Mouse (Mus musculus): ENCODE results near the gene Ripor2. TPM values are rescaled to one million over a fixed set of nuclear protein-coding genes. Genes with fewer than 3 reads are reported as not detected.

Ripor2 gene
- polyA plus RNA-seq, 1 experiment: 34.3 TPM

DNA sequence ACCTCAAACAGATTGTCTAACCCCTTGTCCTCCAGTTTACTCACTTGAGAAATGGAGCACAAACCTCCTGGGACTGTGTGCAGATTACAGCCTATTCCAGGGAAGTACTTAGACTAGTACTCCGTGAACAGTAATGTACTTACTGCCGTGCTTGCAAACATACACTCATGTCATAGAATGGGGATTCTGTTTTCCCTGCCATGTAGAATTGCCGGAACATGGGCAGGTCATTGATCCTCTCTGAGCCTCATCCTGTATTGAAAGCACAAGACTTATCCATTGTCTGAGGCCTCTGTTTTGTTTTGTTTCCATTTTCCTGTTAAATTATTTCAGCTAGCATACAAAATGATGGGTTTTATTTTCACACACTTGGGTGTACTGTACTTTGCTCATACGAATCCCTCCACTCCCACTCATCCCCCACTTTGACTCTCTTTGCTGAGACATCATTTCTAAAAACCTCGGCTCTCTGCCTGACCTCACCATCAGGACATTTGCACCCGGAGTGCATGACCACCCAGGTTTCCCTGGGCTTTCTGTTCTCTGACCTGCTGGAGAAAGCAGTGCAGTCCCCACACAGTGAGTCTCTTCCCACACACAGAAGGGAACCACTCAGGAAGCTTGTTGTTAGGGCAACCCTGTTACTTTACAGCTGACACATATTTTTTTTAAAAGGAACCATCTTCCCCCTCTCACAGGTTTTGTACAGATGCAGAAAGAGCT lies 35.2 kb downstream of the Ripor2 start:
- WGBS: 45% methylated on average over 6 of the region's 6 CpGs
- H3K4me1 ChIP-seq (replicated peaks; ENCODE audit: control insufficient read depth, insufficient read depth, low read length): peaks cover 51% of the 10 kb centered on the region
- DNase-seq: no peak
- no peaks in the 10 kb centered on the region for H3K27me3 ChIP-seq (ENCODE audit: control insufficient read depth, insufficient read depth, low read length)
- no peaks in the 10 kb centered on the region for H3K36me3 ChIP-seq (ENCODE audit: control insufficient read depth, insufficient read depth, low read length)
- no peak for TF ChIP-seq CTCF (IDR thresholded peaks at IDR 0.05; ENCODE audit: borderline replicate concordance, control insufficient read depth, extremely low read depth, insufficient read depth, low read length, poor library complexity)
- no peak for TF ChIP-seq POLR2A (IDR thresholded peaks at IDR 0.05; ENCODE audit: control insufficient read depth, extremely low read depth, insufficient read depth, low read length, poor library complexity)
- peak overlapping the region; percentile 16 for H3K4me3 ChIP-seq (ENCODE audit: control insufficient read depth, insufficient read depth, low read length)
- peak overlapping the region; percentile 96 for H3K27ac ChIP-seq (ENCODE audit: control insufficient read depth, insufficient read depth, low read length)

GRCm38 (mm10) chr13:24617799-24618130 lies 35.8 kb downstream of the Ripor2 start:
- H3K36me3 ChIP-seq (ENCODE audit: control insufficient read depth, insufficient read depth, low read length): no peaks in the 10 kb centered on the region
- H3K27ac ChIP-seq (ENCODE audit: control insufficient read depth, insufficient read depth, low read length): peak overlapping the region; percentile 96
- no peak for TF ChIP-seq POLR2A (IDR thresholded peaks at IDR 0.05; ENCODE audit: control insufficient read depth, extremely low read depth, insufficient read depth, low read length, poor library complexity)
- TF ChIP-seq CTCF (IDR thresholded peaks at IDR 0.05; ENCODE audit: borderline replicate concordance, control insufficient read depth, extremely low read depth, insufficient read depth, low read length, poor library complexity): no peak
- H3K27me3 ChIP-seq (ENCODE audit: control insufficient read depth, insufficient read depth, low read length): no peaks in the 10 kb centered on the region
- no peak overlapping the region for H3K4me3 ChIP-seq (ENCODE audit: control insufficient read depth, insufficient read depth, low read length)
- peaks cover 48% of the 10 kb centered on the region for H3K4me1 ChIP-seq (replicated peaks; ENCODE audit: control insufficient read depth, insufficient read depth, low read length)
- DNase-seq: no peak
- 0% methylated on average over 2 of the region's 2 CpGs for WGBS

- Histone ChIP-seq H3K27ac (ENCODE audit: control insufficient read depth, insufficient read depth, low read length) (no peak overlapping the region), H3K36me3 (ENCODE audit: control insufficient read depth, insufficient read depth, low read length) (no peaks in the 10 kb centered on the region), H3K4me1 (replicated peaks; ENCODE audit: control insufficient read depth, insufficient read depth, low read length) (peaks cover 36% of the 10 kb centered on the region), H3K27me3 (ENCODE audit: control insufficient read depth, insufficient read depth, low read length) (no peaks in the 10 kb centered on the region), H3K4me3 (ENCODE audit: control insufficient read depth, insufficient read depth, low read length) (no peak overlapping the region)
- 94% methylated on average over 1 of the region's 1 CpGs for WGBS
- DNase-seq: no peak
- TF ChIP-seq POLR2A (IDR thresholded peaks at IDR 0.05; ENCODE audit: control insufficient read depth, extremely low read depth, insufficient read depth, low read length, poor library complexity) (no peak), CTCF (IDR thresholded peaks at IDR 0.05; ENCODE audit: borderline replicate concordance, control insufficient read depth, extremely low read depth, insufficient read depth, low read length, poor library complexity) (no peak)
These were observed 37.7 kb downstream of the Ripor2 start for GRCm38 (mm10) chr13:24619711-24620110.

- Histone ChIP-seq H3K27ac (ENCODE audit: control insufficient read depth, insufficient read depth, low read length) (no peak overlapping the region), H3K27me3 (ENCODE audit: control insufficient read depth, insufficient read depth, low read length) (no peaks in the 10 kb centered on the region), H3K36me3 (ENCODE audit: control insufficient read depth, insufficient read depth, low read length) (no peaks in the 10 kb centered on the region), H3K4me1 (replicated peaks; ENCODE audit: control insufficient read depth, insufficient read depth, low read length) (peaks cover 32% of the 10 kb centered on the region), H3K4me3 (ENCODE audit: control insufficient read depth, insufficient read depth, low read length) (no peak overlapping the region)
- no peak for DNase-seq
- WGBS: 85% methylated on average over 6 of the region's 6 CpGs
- TF ChIP-seq POLR2A (IDR thresholded peaks at IDR 0.05; ENCODE audit: control insufficient read depth, extremely low read depth, insufficient read depth, low read length, poor library complexity) (no peak), CTCF (IDR thresholded peaks at IDR 0.05; ENCODE audit: borderline replicate concordance, control insufficient read depth, extremely low read depth, insufficient read depth, low read length, poor library complexity) (no peak)
These were observed 38.5 kb downstream of the Ripor2 start for GRCm38 (mm10) chr13:24620439-24620838.

DNA sequence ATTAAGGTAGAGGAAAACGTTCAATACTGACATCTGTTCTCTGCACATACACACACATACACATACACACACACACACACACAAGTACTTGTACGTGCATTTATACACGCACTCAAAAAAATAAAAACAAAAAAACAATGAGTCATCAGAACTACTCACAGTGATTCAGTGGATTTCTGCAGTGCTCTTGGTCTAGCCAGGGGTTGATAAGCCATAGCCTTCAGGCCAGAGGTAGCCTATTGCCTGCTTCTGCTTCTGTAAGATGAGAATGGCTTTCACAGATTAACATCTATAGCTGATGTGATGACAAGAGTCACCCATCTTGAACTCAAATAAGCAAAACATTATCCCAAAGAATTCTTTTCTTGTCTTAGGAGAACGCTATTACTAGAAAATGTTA lies 41.6 kb downstream of the Ripor2 start:
- Histone ChIP-seq H3K4me3 (ENCODE audit: control insufficient read depth, insufficient read depth, low read length) (no peak overlapping the region), H3K27me3 (ENCODE audit: control insufficient read depth, insufficient read depth, low read length) (no peaks in the 10 kb centered on the region), H3K36me3 (ENCODE audit: control insufficient read depth, insufficient read depth, low read length) (no peaks in the 10 kb centered on the region), H3K4me1 (replicated peaks; ENCODE audit: control insufficient read depth, insufficient read depth, low read length) (peaks cover 8% of the 10 kb centered on the region), H3K27ac (ENCODE audit: control insufficient read depth, insufficient read depth, low read length) (no peak overlapping the region)
- no peak for DNase-seq
- 92% methylated on average over 4 of the region's 4 CpGs for WGBS
- TF ChIP-seq CTCF (IDR thresholded peaks at IDR 0.05; ENCODE audit: borderline replicate concordance, control insufficient read depth, extremely low read depth, insufficient read depth, low read length, poor library complexity): no peak
- TF ChIP-seq POLR2A (IDR thresholded peaks at IDR 0.05; ENCODE audit: control insufficient read depth, extremely low read depth, insufficient read depth, low read length, poor library complexity): no peak

GRCm38 (mm10) chr13:24625071-24625470 lies 43.1 kb downstream of the Ripor2 start:
- no peak for DNase-seq
- TF ChIP-seq POLR2A (IDR thresholded peaks at IDR 0.05; ENCODE audit: control insufficient read depth, extremely low read depth, insufficient read depth, low read length, poor library complexity): no peak
- no peak for TF ChIP-seq CTCF (IDR thresholded peaks at IDR 0.05; ENCODE audit: borderline replicate concordance, control insufficient read depth, extremely low read depth, insufficient read depth, low read length, poor library complexity)
- Histone ChIP-seq H3K36me3 (ENCODE audit: control insufficient read depth, insufficient read depth, low read length) (no peaks in the 10 kb centered on the region), H3K27ac (ENCODE audit: control insufficient read depth, insufficient read depth, low read length) (no peak overlapping the region), H3K4me1 (replicated peaks; ENCODE audit: control insufficient read depth, insufficient read depth, low read length) (peaks cover 7% of the 10 kb centered on the region), H3K4me3 (ENCODE audit: control insufficient read depth, insufficient read depth, low read length) (no peak overlapping the region), H3K27me3 (ENCODE audit: control insufficient read depth, insufficient read depth, low read length) (no peaks in the 10 kb centered on the region)
- 91% methylated on average over 5 of the region's 5 CpGs for WGBS
